Mouse (Mus musculus) heart, adult 8-10 months (tissue): ENCODE results near the gene Vkorc1l1. TPM values are rescaled to one million over a fixed set of nuclear protein-coding genes. Genes with fewer than 3 reads are reported as not detected.
A peak's percentile ranks its signal among the peaks of the same experiment; 100 is the strongest.

Experiments
- DNase-seq: peaks from one replicate; pipeline ENCODE4 v3.0.0; 2022; ENCODE audit warnings: low spot score
- total RNA-seq, 4 experiments: library from RNA; stranded (reverse); gene quantifications; 2 replicates each; pipeline ENCODE4 v1.2.4; 2022

Vkorc1l1 gene
- total RNA-seq, 4 experiments from 2014 or later, result 14.7 to 18.3 (median 17.0) TPM

DNA sequence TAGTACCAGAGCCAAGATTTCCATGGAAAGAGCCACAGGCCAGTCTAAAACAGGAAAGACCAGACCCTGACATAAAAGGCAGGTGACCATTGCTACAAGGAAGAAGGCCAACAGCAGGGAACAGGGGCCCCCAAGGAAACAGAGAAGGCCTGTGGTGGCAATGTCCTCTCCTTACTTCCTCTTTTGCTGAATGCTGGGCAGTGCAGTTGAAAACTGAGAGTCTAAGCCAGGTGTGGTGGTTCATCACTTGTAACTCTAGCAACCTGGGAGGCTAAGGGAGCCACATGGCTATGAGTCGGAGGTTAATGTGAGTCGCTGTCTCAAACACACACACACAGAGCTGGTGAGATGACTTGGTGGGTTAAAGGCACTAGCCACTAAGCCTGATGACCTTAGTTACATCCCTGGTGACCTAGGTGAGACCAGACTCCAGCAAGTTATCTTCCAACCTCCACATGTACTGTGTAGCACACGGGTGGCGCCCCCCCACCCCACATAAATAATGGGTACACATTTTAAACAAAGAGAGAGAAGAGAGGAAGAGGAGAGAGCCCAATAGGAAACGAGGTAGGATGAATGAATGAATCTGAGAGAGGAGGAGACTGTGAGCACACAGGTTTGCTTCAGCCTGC is 59.7 kb downstream of the Vkorc1l1 start:
- DNase-seq, result no peak

DNA sequence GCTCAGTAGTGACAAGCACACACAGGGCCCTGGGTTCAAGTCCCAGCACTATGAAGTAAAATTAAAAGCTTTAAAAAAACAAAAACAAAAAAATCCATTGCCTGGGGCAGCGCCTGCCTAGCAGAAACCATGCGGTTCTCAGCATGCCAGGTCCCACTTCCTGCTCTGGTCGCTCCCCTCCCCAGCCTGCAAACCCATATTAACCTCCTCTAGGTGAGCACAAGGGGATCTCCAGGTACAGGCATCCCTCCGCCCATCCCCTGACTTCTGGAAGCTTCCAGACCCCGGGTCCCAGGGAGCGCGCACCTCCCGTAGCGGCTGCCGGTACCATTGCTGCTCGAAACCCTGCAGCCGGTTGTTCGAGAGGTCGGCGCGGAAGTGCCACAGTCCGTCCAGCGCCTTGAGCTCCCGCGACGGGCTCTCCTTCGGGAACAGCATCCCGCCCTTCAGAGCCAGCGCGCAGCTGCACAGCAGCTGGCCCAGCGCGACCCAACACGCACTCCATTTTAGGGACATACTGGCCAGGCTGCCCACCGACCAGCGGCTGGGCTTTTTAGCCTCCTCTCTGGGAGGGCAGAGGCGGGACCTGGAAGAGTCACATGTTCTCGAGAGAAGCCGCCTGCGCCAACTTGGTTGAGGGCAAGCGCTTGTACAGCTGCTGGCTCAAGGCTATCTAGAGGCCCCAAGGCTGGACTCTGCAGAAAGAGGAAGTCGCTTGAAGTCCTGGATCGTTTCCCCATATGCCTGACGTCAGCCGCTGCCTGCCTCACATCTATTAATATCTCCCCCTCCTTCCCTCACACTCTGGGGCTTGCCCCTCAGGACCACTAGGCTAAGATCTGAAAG is 60.8 kb downstream of the Vkorc1l1 start, which contains the start of gene Gusb:
Gene Gusb (minus strand): TSS at position 749 of the 846 bp plus-strand sequence.
- DNase-seq, result peak; percentile 91

DNA sequence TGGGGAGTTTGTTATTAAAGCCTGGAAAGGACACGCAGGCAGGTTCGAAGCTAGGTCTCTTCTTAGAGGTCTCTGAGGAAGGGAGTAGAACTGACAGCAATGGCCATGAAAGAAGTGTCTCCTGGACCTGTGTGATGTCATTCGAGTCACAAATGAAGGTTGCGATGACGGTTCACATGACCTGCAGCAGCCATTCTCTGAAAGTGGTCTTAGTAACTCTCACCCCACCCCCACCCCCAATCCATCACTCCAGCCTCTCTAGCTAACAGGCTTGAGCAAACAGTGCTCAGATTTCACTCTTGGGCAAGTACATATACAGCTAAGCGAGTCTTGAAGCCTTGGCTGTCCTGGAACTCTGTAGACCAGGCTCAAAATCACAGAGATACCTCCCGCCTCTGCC is 61.5 kb downstream of the Vkorc1l1 start:
- DNase-seq, result no peak

DNA sequence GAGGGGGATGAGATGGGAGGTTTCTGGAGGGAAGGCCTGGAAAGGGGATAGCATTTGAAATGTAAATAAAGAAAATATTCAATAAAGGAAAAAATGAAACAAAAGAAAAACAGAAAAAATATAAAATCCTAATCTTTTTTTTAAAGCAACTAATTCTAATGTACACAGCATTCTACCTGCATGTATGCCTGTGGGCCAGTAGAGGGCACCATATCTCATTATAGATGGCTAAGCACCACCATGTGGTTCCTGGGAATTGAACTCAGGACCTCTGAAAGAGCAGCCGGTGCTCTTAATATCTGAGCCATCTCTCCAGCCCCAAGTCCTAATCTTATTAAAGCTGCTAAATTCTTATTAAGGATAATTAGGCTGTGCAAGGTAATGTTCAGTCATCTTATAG is 65.6 kb downstream of the Vkorc1l1 start:
- DNase-seq, result no peak

DNA sequence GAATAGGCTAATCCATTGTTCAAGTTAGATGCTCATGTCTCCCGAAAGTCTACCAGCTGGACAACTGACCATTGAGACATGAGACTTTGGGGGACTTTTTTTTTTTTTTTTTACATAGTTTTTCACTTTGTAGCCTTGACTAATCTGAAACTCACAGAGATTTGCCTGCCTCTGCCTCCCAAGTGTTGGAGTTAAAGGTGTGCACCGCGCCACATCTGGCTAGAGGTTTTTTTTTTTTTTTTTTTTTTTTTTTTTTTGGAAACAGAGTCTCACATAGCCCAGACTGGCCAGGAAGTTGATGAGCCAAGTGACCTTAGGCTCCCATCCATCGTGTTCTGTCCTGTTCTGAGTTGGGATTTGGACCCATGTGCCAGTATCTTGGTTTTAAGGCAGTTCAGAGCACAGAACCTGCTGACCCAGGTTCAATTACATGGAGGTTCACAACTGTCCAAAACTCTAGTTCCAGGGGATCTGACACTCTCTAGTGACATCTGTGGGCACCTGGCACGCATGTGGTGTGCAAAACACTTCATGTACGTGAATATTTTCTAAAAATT is 66.3 kb downstream of the Vkorc1l1 start:
- DNase-seq, result no peak

DNA sequence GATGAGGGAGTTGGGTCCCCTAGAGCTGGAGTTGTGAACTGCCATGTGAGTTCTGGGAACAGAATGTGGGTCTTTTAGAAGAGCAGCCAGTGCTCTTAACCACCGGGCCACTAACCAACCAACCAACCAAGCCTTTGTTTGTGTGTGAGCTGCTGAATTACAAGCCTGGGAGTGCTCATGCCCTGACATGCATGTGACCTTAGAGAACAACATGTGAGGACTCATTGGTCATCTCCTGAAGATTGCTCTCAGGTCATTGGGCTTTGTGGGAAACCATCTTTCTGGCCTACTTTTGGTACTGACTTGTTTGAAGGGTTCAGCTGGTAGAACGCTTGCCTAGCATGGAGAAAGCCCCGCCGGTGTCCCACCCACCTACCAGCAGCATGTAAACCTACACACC is 68.0 kb downstream of the Vkorc1l1 start:
- DNase-seq, result no peak

DNA sequence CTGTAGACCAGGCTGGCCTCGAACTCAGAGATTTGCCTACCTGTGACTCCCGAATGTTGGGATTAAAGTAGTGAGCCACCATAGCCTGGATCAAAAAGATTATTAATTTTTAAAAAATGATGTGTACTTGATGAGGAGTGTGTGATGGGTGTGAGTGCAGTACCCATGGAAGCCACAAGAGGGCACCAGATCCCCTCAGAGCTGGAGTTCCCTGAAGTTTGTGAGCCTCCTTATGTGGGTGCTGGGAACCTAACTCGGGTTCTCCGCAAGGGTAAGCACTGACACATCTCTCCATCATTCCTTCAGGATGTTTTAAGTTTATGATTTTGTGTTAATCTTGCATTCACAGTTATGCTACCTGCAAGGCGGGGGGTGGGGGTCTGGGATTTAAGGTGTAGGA is 69.2 kb downstream of the Vkorc1l1 start:
- no peak for DNase-seq

DNA sequence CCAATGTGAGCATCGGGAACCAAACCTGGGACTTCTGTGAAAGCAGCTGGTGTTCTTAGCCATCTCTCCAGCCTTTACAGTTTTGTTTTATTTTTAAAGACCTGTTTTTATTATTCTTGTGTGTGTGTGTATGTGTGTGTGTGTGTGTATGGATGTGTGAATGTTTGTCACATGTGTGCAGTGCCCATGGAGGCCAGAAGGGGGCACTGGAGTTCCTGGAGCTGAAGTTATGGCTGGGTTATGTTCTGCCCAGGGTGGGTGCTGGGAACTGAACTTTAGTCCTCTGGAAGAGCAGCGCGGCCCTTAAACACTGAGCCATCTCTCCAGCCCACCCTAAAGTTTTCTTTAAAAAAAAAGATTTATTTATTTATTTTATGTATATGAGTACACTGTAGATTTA is 73.3 kb downstream of the Vkorc1l1 start:
- no peak for DNase-seq

DNA sequence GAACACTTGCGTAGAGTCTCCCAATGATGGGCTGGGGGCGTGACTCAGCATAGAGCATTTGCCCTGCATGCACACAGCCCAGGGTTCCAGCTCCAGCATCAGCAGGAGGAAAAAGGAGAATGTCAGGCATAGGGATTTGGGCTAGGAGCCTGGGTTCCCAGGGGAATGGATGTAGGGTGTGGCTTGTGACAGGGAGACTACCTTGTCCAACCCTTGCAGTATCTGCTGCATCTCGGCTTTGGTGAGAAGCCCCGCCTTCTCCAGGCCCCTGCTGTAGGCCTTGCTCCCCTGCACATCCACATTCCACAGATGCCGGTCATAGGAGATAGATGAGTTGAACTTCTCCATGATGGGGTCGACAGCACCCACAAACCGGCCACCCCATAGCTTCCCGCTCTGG is 77.7 kb downstream of the Vkorc1l1 start:
- DNase-seq, result no peak

DNA sequence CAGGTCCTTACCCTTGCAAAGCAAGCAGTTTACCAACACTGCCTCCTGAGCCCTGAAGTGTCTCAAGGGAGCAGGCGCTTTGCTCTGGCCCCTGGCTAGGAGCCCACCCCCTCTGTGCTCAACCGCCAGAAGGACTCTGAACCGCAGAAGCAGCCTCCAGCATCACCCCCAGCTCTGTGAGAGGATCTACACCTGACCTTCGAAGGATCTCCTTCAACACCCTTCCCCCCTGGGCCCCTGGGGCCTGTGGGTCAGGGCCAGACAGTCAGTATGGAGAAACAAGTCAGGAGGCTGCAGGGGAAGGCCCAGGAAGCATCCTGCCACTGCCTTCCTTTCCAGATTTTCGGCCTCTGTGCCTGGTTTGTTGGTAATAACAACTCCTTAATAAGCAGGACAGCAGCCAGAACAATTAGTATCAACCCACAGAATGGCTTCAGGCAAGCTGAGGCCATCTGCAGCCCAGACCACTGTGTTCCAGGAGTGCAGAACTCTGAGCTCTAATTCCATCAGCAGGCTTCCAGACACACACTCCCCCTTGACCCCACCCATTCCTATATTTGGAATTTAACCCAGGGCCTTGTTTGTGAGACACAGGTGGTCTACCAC is 79.7 kb downstream of the Vkorc1l1 start:
- no peak for DNase-seq

DNA sequence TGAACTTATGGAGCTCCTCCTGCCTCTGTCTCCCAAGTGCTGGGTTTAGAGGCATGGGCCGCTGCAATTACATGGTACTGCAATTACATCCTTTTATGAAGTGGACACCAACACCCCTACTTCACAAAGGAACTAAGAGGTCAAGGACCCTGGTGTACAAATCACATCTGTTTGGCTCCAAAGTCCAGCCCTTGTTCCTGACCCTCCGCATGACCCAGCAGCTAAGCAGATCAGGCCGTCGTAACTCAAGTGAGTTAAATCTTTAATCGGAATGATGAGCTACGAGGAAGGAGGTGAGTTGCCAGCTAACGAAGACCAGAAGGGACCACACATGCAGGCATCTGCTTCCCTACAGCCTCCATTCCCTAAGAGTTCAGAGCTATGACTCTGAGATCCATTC is 80.6 kb downstream of the Vkorc1l1 start:
- no peak for DNase-seq

DNA sequence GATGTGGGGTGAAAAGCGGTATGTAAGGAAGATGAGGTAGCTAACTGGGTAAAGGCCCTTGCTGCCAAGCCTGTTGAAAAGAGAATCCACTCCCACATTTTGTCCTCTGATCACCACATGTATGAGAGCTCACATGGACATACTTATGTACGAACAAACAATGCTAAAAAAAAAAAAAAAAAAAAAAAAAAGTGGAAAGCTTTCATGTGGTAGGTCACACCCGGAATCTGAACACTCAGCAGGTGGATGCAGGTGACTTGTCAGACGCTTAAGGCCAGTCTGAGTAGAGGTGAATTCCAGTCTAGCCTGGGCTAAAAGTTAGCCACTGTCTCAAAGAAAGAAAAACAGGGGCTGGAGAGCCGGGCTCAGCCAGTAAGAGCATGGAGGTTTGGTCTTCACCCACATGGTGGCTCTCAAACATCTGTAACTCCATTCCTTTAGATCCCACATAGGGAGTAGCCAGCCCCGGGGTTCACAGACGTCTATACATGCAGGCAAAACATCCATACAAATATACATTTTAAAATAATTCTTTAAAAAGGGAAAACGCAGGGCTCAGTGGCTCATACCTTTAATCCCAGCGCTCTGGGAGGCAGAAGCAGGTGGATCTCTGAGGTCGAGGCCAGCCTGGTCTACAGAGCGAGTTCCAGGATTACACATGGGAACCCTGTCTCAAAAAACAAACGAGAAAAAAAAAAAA is 81.4 kb downstream of the Vkorc1l1 start:
- DNase-seq, result no peak

DNA sequence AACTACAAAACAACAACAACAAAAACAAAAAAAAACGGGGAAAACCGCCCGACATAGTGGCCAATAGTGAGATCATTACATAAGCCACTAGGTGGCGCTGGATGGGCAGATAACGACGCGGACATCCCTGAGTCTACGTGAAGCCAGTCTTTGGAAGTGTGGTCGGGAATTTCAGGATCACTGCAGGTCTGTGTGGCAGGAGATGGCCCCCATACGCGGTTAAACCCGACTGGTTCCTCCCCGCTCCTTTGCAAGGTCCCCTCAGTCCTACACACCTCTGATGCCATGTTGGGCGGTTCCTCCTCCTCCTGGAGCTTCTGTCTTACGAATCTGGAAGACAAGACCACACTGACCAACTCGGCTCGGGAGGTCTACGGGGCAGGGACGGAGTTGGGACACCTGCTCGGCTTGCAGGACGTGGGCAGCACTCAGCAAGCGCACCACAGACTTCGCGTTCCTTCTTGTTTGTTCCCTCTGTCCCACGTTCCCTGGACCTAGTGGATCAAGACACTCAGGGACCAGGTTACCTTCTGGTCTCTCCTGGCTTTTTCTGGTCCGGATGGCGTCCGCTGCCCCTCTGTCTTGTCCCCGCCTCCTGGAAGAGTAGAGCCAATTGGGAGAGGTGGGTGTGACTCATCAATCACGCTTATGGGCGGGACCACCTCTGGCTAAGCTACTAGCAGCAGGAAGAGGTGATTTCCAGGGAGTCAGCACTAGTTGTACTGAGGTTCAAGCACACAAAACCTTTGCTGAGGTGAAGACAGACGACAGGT is 82.2 kb downstream of the Vkorc1l1 start:
- DNase-seq, result peak; percentile 93

DNA sequence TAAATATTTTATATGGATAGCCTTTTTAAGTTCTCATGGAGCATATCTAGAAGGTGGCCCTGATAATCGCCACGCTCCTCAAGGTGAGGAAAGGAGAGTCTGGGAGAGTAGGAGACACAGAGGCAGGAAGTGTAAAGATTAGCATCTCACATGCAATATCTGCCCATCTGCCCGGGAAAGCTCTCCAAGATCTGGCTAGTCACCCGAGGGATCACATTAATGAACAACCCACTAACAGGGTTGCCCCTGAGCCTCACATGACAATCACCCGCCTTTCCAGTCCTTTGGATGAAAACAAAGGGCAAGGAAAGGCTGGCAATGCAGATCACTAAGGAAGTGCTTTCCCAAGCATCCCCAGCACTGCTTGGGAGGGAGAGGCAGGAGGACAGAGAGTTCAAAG is 85.4 kb downstream of the Vkorc1l1 start:
- DNase-seq, result no peak

DNA sequence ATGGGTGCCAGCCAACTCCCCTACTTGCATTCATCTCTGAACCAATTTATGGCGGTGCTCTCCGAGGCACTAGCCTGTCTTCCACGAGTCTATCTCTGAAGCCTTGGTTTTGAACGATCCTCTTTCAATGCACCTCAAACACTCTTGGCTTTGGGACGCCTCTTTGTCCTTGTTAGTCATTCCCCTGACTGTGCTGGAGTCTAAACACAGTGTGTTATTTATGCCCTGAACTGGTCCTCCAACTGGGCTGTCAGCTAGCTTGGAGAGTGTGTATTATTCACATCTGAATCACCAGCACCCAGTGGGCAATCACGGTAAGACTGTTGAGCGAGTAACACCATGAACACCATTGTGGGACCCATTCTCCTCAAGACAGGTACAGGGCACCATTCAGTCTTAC is 85.9 kb downstream of the Vkorc1l1 start:
- DNase-seq, result no peak

DNA sequence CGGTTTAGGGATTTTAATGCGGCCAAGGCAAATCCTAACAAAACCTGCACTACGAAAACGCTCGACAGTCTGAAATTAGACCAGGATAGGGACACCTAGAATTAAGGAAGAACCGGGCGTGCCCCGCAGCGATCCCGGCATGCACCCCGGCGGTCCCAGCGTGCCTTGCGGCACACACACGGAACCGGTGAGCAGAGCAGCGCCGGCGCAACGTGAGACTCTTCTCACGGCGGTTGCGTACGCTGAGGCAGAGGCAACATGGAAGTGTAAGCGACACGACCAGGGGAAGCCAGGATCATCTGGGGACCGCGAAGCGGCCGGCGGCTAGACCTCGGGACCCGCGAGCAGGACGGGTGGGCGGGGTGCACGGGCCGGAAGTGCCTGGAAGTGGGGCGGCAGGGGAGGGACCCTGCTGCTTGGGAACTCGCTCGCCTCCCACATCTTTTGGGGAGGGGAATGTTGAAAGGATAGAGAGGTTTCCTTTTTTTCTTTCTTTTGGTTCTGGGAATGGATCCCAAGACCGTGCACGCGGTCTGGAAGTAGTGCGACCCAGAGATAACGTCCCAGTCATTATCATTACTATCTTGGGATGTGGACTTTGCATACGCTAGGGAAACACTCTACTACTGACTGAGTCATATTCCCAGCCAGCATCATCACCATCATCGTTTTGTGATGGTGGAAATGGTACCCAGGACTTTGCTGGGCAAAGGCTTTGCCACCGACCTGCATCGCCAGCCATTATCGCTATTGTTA is 87.5 kb downstream of the Vkorc1l1 start, which contains the start of the genes Asl and Crcp:
Gene Asl (minus strand): TSS at position 106 of the 756 bp plus-strand sequence.
Gene Crcp (plus strand): TSS at position 149 of the 756 bp plus-strand sequence.
- DNase-seq, result peak; percentile 92

DNA sequence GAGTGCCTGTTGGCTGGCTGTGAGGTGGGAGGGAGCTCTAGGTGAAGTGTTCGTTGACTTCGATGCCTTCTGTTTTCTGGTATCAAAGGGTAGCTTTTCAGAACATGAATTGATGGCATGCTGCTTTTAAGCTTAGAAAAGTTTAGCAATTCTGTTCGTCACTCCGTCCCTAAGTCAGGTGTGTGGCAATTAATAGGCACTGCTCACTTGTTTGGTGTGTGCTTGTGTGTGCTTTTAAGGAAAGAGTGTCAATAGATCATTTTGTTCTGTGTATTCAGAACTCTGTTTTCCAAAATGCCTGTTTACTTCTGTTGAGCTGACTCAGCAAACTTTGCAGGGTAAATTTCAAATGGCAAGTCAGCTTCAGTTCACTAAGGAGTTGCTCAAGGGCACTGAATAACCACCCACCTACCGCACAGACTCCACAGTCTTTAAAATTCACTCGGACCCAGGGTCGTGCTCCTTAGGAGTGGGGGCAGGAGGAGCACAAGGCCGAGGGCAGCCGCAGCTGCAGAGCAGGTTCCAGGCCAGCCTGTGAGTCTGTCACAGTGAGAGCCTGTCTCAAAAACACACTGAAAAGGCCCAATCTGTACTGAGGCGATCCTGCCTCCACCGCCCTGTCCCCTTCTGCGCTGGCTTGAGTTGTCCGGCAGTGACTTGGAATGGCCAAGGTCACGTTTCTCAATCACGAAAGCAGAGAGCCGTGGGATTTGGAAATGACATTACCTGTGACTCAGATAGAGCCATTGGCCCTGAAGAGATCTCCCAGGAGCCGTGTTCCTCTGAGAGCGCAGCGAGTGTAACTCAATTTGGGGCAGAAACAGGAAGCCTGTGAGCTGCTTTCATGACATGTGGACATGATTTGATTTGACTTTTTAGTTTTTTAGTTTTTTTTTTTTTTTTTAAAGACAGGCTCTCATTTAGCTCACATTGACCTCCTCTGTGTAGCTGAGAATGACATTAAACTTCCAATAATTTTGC is 89.9 kb downstream of the Vkorc1l1 start:
- no peak for DNase-seq

DNA sequence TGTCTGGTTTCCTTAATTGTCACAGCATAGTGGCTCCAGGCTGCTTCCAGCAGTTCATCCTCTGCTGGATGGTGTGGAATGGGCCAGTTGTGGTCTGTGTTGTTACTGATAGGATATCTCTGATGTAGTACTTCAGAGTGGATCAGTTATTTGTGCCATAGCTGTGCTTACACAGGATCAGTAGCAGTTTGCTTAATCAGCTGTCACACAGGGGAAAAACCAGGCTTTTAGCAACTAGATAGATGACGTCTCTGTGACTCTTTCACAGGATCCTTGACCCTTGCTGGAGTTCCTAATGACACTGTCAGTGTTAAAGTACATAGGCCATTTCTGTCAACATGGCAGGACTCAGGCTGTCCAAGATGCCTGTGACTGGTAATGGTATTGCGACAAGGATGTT is 92.1 kb downstream of the Vkorc1l1 start:
- DNase-seq, result no peak
